Mouse (Mus musculus): ENCODE data around the gene Dbx1. TPM values are rescaled to one million over a fixed set of nuclear protein-coding genes. Genes with fewer than 3 reads are reported as not detected.

The Dbx1 gene
- total and polyA plus RNA-seq, 3 experiments: not detected

DNA sequence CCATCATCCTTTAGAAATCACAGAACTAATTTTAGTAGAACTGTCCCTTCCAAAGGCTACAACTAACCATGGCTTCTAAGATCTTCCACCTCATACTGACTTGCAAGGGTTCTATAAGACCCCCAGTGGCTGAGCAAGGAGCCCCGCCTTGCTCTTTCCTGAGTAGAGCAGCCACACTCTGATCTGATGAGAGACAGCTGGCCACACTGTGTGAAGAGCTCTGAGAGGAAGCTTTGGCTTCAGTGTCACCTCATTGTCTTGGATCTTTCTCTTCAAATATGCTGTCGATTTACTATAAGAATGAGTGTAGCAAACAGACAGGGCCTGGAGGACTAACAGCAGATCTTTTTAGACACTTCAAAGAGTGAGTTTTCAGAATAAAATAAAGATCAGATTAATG lies 54.7 kb downstream of the Dbx1 start:
- H3K27ac ChIP-seq (ENCODE audit: control insufficient read depth, low read depth, low read length): no peak overlapping the region
- TF ChIP-seq MAX (IDR thresholded peaks at IDR 0.05; ENCODE audit: low read length): no peak
- TF ChIP-seq RAD21 (IDR thresholded peaks at IDR 0.05; ENCODE audit: low read depth, low read length): no peak
- TF ChIP-seq BHLHE40 (IDR thresholded peaks at IDR 0.05; ENCODE audit: borderline replicate concordance, low read depth, low read length): no peak
- no peak for TF ChIP-seq MEF2A (IDR thresholded peaks at IDR 0.05; ENCODE audit: extremely low read depth, insufficient replicate concordance, low read depth, low read length, poor library complexity, severe bottlenecking)
- no peak for TF ChIP-seq MXI1 (IDR thresholded peaks at IDR 0.05; ENCODE audit: low read depth, low read length)
- TF ChIP-seq MYC (IDR thresholded peaks at IDR 0.05; ENCODE audit: low read depth, low read length): no peak
- TF ChIP-seq ZKSCAN1 (IDR thresholded peaks at IDR 0.05; ENCODE audit: low read depth, low read length): no peak
- no peak for TF ChIP-seq ZC3H11A (IDR thresholded peaks at IDR 0.05; ENCODE audit: low read depth, low read length)
- no peak for TF ChIP-seq POLR2A (IDR thresholded peaks at IDR 0.05; ENCODE audit: control insufficient read depth in 1 of 2, insufficient read depth in 1 of 2, low read depth in 1 of 2, low read length in 2 of 2, poor library complexity in 1 of 2)
- no peak for TF ChIP-seq GATA1 (IDR thresholded peaks at IDR 0.05; ENCODE audit: low read depth, low read length)
- TF ChIP-seq HCFC1 (IDR thresholded peaks at IDR 0.05; ENCODE audit: low read depth, low read length): no peak
- TF ChIP-seq ZNF384 (IDR thresholded peaks at IDR 0.05; ENCODE audit: low read depth, low read length): no peak
- TF ChIP-seq RCOR1 (IDR thresholded peaks at IDR 0.05; ENCODE audit: low read depth, low read length): no peak
- TF ChIP-seq USF2 (IDR thresholded peaks at IDR 0.05; ENCODE audit: borderline replicate concordance in 1 of 2, insufficient read depth in 1 of 2, low read depth in 1 of 2, low read length in 2 of 2): no peak
- no peak overlapping the region for H3K4me3 ChIP-seq (ENCODE audit: control insufficient read depth in 1 of 2, insufficient read depth in 1 of 2, low read depth in 2 of 2, low read length in 2 of 2)
- H3K9ac ChIP-seq (ENCODE audit: control insufficient read depth, low read depth, low read length, poor library complexity, severe bottlenecking): no peak overlapping the region
- H3K36me3 ChIP-seq (ENCODE audit: control insufficient read depth in 1 of 2, insufficient read depth in 2 of 2, low read length in 2 of 2): no peaks in the 10 kb centered on the region
- DNase-seq (ENCODE audit: low read depth, low spot score): no peak
- no peaks in the 10 kb centered on the region for H3K79me2 ChIP-seq (ENCODE audit: control insufficient read depth, insufficient read depth, low read length, poor library complexity)
- H3K27me3 ChIP-seq (ENCODE audit: control insufficient read depth in 1 of 2, insufficient read depth in 2 of 2, low read length in 2 of 2): no peaks in the 10 kb centered on the region
- H3K4me1 ChIP-seq (ENCODE audit: control insufficient read depth in 1 of 2, insufficient read depth in 2 of 2, low read length in 2 of 2): no peaks in the 10 kb centered on the region
- H3K9me3 ChIP-seq (replicated peaks; ENCODE audit: insufficient read depth, low read length): no peaks in the 10 kb centered on the region

Other genes starting within 250 kb of the Dbx1 start
- 22.5 and 32.8 TPM in 2 replicates for gene Htatip2, start 122.3 kb upstream of the Dbx1 start, total RNA-seq (2012; rRNA removed)
- gene Htatip2, start 122.3 kb upstream of the Dbx1 start, polyA plus RNA-seq (2012; ENCODE audit: insufficient read depth in 1 of 2, insufficient read length in 2 of 2, low read depth in 1 of 2, low replicate concordance in 2 of 2, missing spikeins in 1 of 2): 10 to 100 TPM in 1 of 2 experiments, not detected in 1; 37.8 TPM
- gene Prmt3, start 141.5 kb upstream of the Dbx1 start, total RNA-seq (2012; rRNA removed): 72.6 and 73.9 TPM in 2 replicates
- gene Prmt3, start 141.5 kb upstream of the Dbx1 start, polyA plus RNA-seq (2012; ENCODE audit: insufficient read depth in 1 of 2, insufficient read length in 2 of 2, low read depth in 1 of 2, low replicate concordance in 2 of 2, missing spikeins in 1 of 2): 10 to 100 TPM; 62.5 to 63.7 TPM

Measured in MEL (cell line).